Mouse (Mus musculus) layer of hippocampus, postnatal 25 days (tissue): ENCODE measurements around the gene Slc9a3. TPM values are rescaled to one million over a fixed set of nuclear protein-coding genes. Genes with fewer than 3 reads are reported as not detected.

Source experiments
- DNase-seq, 2 experiments: peaks; one replicate each; pipeline ENCODE4 v3.0.0; 2022; ENCODE audit warnings: mixed read lengths in 2 of 2, low spot score in 1 of 2; ENCODE audit errors: extremely low spot score in 1 of 2
- total RNA-seq, 2 experiments: library from RNA; stranded (reverse); gene quantifications; 2 replicates each; pipeline ENCODE4 v1.2.3; 2021

Gene Slc9a3
- total RNA-seq, 2 experiments from 2014 or later, result 1.1 to 1.5 TPM

- no peak for DNase-seq
These were observed 23.0 kb downstream of the Slc9a3 start for GRCm38 (mm10) chr13:74144120-74144884.

DNA sequence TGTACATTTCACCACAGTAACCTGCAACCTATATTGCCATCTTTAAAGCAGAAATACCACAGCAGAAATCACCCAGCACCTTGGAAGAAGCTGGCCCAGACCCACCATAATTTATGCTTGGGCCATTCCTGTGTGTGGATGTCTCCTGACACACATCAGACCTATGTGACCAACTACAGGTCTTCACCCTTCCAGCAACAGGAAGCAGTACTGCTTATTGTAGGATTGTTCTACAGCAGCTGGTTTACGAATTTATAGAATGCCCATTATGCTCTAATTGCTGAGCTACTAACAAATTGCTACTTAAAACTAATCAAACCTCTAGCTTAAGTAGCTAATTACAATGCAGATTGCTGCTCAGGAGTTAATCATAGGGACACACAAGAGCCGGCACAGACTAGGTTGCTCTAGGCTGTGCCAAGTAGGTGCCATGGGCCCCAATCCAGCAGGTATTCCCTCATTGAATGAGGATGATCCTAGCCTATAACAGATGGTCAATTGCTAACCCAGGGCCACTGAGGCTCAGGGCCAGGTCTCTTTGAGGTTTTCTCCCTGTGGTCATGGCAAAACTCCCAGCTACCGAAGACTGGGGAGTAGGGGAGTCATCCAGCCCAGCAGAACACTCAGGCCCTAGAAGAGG lies 24.8 kb downstream of the Slc9a3 start:
- no peak for DNase-seq

DNA sequence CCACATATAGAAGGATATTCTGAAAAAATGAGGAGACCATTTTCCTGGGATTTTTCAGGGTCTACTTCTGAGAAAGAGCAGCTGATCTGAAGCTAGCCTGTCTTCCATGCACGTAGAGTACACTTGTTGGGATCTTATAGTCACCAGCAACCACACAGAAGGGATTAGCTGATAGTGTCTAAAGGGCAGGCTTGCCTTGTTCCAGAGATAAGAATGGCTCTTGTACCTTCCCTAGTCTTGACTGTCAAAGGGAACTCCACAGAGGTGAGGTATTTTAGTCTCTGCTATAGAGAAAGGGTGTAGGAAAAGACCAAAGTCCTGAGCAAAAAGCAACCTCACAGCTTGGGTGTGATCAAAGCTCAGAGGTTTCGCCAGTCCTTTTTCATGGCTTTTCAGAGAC lies 26.1 kb downstream of the Slc9a3 start:
- no peak for DNase-seq

- peak; percentile 19 to 27 for DNase-seq
These were observed 45.2 kb downstream of the Slc9a3 start for GRCm38 (mm10) chr13:74166348-74167056.

DNA sequence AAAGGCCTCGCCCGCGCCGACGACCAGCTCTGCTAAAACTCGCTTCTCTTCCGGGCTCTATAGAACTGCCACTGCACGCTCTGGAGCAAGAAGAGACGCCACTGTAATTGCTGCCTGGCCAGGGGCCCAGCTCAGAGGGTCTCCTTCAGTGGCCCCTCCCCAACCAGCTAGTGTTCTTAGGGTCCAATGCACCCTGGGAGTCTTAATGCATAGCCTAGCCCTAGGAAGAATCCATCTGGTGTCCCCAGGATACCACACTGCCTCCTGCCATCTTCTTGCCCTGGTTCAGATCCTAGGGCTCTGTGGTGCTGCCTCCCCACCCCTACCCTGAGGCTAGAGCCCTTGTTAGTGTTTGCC lies 45.8 kb downstream of the Slc9a3 start:
- DNase-seq, result peak in 1 of 2 experiments; percentile 10

- DNase-seq, result no peak
These were observed 46.2 kb downstream of the Slc9a3 start for GRCm38 (mm10) chr13:74167492-74167891.

DNA sequence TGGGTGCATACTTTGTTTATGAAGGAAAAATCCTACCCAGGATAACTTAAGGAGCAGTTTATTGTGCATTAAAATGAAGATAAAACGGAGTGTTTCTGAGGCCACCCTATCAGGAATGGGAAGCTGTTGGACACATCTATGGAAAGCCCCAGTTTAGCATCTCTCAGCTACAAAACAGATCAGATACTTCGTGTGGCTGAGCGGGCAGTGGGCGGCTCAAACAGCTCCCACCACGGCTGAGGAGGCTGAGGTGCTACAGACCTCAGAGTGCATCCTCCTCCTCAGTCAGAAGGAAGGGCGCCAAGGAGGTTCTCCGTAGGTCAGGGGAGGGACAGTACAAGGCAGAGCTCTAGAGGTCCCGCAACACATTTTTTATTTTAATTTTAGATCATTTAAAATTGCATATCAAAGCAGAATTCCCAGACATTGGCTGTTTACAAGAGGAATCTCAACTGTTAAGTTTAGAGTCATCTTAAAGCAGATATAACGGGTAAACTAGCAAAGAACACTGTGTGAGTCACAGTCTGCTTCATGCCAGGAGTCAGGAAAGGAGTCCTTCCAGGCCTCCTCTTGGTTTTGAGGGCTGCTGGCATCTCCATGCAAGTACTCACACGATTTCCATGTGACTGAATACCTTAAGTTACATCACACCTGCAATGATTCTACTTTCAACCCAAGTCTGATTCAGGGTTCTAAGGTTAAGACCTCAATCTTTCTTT lies 48.3 kb downstream of the Slc9a3 start:
- DNase-seq, result no peak

DNA sequence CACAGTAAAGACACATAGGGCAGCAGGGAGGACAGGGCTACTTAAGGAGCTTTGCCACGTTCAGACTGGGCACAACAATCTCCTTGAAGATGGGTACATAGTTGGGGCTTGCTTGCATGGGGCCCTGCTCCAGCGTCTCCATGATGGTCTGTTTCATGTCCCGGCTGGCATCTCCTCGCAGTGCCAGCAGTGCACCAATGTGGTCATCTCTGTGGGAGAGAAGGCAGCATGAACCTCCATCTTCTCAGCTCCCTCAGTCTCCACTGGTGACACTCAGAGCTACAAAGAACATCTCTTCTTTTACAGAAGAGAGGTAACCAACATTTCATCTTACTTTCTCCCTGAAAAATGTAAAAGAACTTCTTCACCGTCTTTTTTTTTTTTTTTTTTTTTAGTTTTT lies 50.8 kb downstream of the Slc9a3 start:
- no peak for DNase-seq

- DNase-seq, result no peak
These were observed 61.9 kb downstream of the Slc9a3 start for GRCm38 (mm10) chr13:74183011-74183695.

DNA sequence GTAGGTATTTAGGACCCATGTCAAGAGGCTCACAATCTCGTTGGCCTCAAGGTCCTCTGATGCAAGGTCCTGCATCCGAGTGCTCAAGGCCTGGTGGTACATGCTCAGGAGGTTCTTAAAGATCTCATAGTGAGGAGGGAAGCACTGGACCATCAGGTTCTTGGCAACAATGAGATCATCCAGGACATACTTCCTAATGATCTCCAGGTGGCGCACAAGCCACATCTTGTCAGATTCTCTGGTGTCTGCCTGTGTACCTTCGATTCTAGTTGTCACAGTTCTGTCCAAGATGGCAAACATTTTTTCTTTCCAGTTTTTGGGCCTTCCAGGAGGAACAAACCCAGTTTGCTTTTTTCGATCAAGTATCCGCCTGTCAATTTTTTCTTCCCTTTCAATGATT lies 71.4 kb downstream of the Slc9a3 start:
- DNase-seq, result no peak

DNA sequence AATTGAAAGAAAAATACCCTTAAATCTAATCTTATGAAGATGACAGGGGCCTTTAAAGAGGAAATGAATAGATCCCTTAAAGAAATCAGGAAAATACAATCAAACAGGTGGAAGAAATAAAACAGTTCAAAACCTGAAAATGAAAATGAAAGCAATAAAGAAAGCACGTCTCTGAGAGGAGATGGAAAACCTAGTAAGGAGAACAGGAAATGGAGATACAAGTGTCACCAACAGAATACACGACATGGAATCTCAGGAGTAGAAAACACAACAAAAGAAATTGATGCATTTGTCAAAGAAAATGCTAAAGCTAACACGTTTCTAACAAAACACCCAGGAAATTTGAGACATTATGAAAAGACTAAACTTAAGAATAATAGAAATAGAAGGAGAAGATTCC lies 75.2 kb downstream of the Slc9a3 start:
- DNase-seq, result no peak

DNA sequence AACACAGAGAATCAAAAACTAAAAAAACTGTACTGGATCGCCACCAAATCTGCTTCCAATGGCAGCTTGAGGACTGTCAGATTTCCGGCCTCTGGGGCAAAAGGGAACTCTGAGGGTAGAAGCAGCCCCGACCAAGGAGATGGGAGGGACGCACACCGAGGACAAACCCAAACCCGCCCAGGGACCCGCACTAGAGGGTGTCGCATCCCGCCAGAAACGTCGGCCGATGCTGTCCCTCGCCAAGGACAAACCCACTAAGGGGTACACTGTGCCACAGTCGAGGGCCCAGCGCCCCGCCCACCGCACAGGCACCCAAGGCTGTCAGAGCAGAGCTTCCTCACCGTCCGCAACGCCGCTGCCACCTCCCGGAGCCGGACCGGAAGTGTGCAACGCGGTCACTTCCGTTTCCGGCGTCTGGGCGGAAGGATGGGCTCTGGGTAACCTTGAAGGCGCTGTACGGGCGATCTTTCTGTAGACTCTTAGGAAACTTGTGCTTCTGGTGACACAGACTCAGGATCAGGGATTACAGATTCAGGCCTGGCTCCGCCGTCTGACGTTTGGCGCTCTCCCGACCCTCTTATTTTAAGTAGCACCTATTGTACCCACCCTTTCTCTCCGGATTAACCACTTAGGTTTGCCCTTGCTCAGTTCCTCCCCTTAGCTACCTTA lies 87.2 kb downstream of the Slc9a3 start, which contains the start of gene Exoc3:
Gene Exoc3 (minus strand): TSS at position 416 of the 669 bp plus-strand sequence.
- peak; percentile 81 to 83 for DNase-seq

- peak; percentile 21 to 26 for DNase-seq
These were observed 87.7 kb downstream of the Slc9a3 start for GRCm38 (mm10) chr13:74208986-74209345.

- no peak for DNase-seq
These were observed 97.2 kb downstream of the Slc9a3 start for GRCm38 (mm10) chr13:74218441-74218840.

Other genes with a start within 250 kb of the Slc9a3 start
- under 1 TPM; 0.42 to 0.49 TPM for gene Trip13, start 183.7 kb upstream of the Slc9a3 start, total RNA-seq
- gene Brd9, start 183.6 kb upstream of the Slc9a3 start, total RNA-seq, result 100 to 1,000 TPM in 1 of 2 experiments, 10 to 100 TPM in 1; 93.1 to 126 TPM
- not detected for gene Zdhhc11, start 157.6 kb upstream of the Slc9a3 start, total RNA-seq
- gene Tppp, start 112.0 kb upstream of the Slc9a3 start, total RNA-seq, result 100 to 1,000 TPM; 297 to 312 TPM
- gene Cep72, start 59.2 kb upstream of the Slc9a3 start, total RNA-seq, result 1 to 10 TPM; 2.1 to 2.8 TPM
- gene Exoc3, start 87.3 kb downstream of the Slc9a3 start, total RNA-seq, result 10 to 100 TPM; 70.8 to 76.7 TPM
- gene Ahrr, start 170.9 kb downstream of the Slc9a3 start, total RNA-seq, result 1 to 10 TPM in 1 of 2 experiments, under 1 TPM in 1; 0.84 to 2.2 TPM
- gene Pdcd6, start 196.1 kb downstream of the Slc9a3 start, total RNA-seq, result 10 to 100 TPM; 68.5 to 78.2 TPM
- gene Sdha, start 228.8 kb downstream of the Slc9a3 start, total RNA-seq, result 100 to 1,000 TPM; 313 to 339 TPM
- 10 to 100 TPM; 76.8 to 81.9 TPM for gene Ccdc127, start 228.9 kb downstream of the Slc9a3 start, total RNA-seq
- gene Lrrc14b, start 242.5 kb downstream of the Slc9a3 start, total RNA-seq, result not detected